Mouse (Mus musculus): Measurements from ENCODE around the gene Csnk2a1.

- TF ChIP-seq POLR2A (IDR thresholded peaks at IDR 0.05; ENCODE audit: low read depth, low read length) = no peak
- TF ChIP-seq CTCF (IDR thresholded peaks at IDR 0.05; ENCODE audit: borderline replicate concordance, insufficient read depth, low read length) = no peak
These were observed 49.4 kb upstream of the Csnk2a1 start for GRCm38 (mm10) chr2:152177162-152177805.

All from embryonic fibroblast, embryonic 13.5 days (primary cell).